Mouse (Mus musculus): ENCODE measurements around the gene Ubp1. TPM values are rescaled to one million over a fixed set of nuclear protein-coding genes. Genes with fewer than 3 reads are reported as not detected.
"Not testable (repeated sequence)": the region's sequence is repeated elsewhere in the genome, so short reads cannot be mapped to it uniquely, and the experiment has no call there.

Gene Ubp1
- total RNA-seq (2015; ENCODE audit: low replicate concordance) (227 and 253 TPM in 2 replicates), total RNA-seq (2017; ENCODE audit: low replicate concordance) (245 and 285 TPM in 2 replicates)

DNA sequence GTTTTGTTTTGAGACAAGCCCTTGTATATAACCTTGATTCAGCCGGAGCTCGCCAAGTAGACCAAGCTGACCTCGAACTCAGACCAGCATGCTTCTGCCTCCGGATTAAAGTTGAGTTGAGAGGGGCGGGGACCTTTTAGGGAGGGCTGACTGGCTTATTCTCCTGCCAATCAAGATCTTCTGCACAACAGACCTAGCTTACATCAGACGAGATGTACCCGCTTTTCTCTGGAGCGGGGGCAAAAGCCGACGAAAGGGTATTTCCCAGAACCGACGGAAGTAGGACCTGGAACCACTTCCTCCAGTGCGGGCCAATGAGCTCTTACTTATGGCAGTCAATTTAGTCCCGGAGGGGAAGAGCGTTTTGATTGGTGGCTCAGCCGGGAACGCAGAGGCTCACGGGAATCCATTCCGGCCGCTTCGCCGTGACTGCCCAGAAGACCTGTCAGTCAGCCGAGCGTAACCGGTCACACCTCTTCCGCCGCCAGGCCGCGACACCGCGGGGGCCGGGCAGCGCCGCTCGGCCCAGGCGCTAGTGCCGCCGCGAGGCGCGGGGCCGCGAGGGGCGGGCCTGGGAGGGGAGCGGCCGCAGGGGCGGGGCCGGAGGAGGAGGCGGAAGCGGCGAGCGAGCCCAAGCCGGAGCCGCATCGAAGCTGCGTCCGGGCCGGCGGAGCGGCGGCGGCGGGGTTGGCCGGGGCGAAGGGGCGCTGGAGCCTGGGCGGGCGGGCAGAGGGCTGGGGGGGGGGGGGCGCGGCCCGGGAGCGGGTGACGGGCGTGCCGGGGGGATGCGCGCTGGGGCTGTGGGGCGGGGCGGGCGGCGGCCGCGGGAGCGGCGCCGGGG, at the start of gene Ubp1:
Gene Ubp1 (plus strand): TSS at position 401 of the 841 bp plus-strand sequence.
- ATAC-seq (replicated peaks; ENCODE audit: low FRiP score, poor library complexity, severe bottlenecking) = peak; percentile 94

DNA sequence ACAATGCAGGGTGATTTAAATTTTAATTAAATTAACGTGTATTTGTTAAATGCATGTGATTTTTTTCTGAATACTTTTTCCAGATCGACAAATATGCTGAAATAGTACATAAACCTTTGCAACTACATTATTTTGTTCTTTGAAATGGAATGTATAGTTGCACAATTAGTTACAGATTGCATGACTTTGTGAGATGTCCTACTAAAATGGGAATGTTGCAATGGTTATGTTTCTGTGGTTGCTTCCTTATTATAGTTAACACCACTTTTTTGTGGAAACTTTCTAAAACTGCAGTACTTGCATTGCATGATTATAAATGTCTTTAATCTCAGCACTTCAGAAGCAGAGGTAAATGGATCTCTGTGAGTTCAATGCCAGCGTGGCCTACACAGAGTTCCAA, 35.8 kb upstream of the Ubp1 start:
- no peak for ATAC-seq (replicated peaks; ENCODE audit: low FRiP score, poor library complexity, severe bottlenecking)

DNA sequence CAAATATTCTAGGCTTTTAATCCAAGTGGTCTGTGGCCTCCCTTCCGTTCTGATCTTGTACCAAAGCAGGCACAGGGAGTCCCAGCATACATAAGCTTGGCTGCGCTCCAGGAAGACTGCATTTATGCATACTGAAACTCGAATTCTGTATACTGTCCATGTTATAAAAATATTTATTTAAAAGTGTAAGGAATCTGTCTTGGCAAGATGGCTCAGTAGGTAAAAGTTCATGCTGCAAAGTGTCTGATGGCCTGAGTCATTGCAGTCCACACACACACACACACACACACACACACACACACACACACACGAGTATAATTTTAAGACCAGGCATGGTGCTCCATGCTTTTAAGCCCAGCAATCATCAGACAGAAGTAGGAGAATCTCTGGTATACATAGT, 27.6 kb upstream of the Ubp1 start:
- ATAC-seq (replicated peaks; ENCODE audit: low FRiP score, poor library complexity, severe bottlenecking) = no peak

DNA sequence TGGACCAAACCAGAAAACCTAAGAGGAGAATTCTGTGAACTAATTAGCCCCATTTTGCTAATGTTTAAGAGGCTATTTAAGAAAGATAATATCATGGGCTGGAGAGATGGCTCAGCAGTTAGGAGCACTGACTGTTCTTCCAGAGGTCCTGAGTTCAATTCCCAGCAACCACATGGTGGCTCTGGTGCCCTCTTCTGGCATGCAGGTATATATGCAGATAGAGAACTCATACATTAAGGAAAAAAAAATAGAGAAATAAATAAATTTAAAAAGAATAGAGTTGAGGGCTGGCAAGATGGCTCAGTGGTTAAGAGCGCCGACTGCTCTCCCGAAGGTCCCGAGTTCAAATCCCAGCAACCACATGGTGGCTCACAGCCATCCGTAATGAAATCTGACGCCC, 26.4 kb upstream of the Ubp1 start:
- not testable (repeated sequence) for ATAC-seq (replicated peaks; ENCODE audit: low FRiP score, poor library complexity, severe bottlenecking)

DNA sequence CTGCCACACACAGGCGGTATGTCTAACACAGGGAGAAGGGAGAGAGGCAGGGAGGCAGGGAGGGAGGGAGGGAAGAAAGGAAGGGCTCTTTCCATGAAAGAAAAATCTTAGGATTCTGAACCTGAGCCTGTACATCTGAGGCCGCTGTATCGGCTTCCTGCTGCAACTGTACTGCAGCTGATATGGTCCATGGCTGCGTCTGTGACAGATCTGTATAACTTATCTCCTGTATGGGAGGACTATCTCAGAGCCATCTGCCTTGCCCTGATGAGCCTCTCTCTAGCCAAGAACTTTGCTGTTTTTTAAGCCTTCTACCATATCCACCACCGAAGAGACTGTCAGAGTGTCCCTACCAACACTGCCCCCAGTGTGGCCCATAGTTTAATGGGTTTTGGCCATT, 14.9 kb upstream of the Ubp1 start:
- peak; percentile 75 for ATAC-seq (replicated peaks; ENCODE audit: low FRiP score, poor library complexity, severe bottlenecking)

DNA sequence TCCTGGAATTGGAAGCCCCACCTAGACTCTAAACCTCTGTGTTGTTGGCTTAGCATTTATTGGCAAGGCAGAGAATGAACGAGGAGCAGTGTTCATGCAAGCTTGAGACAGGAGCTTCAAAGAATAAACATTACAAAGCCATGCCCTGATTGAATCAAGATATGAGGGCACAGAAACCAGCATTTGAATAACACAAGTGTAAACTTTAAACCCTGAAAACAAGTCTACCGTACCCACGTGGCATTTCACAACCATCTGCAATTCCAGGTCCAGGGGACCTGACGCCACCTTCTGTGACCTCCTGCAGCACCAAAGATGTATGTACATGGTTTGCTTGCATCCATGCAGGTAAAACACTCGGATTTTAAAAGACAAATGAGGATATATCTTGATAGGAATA, 8.1 kb upstream of the Ubp1 start:
- ATAC-seq (replicated peaks; ENCODE audit: low FRiP score, poor library complexity, severe bottlenecking) = no peak

DNA sequence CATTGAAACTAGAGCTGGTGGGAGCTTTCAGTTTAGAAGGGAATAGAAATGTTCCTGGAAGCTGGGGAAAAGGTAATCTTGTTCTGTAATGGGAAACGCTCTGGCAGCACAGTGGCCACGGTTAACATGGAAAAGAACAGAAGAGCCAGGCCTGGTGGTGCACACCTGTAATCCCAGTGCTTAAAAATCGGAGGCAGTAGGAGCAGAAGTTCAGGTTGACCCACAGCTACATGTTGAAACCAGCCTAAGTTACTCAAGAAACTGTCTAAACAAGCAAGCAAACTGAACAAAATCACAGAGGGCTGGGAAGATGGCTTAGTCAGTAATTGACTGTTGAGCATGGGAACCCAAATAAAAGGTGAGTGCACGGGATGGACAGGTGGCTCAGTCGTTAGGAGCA, 5.9 kb upstream of the Ubp1 start:
- no peak for ATAC-seq (replicated peaks; ENCODE audit: low FRiP score, poor library complexity, severe bottlenecking)

DNA sequence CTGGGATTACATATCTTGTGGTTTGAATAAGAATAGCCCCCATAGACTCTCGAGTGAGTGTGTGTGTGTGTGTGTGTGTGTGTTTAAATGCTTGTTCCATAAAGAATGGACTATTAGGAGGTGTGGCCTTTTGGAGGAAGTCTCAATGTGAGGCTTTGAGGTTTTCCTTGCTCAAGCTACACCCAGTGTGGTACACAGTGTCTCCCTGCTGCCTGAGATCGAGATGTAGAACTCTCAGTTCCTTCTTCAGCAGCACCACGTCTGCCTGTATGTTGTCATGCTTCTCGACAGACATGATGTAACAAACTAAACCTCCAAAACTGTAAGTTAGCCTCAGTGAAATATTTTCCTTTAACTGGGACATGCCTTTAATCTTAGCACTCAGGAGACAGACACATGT, 2.1 kb upstream of the Ubp1 start:
- no peak for ATAC-seq (replicated peaks; ENCODE audit: low FRiP score, poor library complexity, severe bottlenecking)

DNA sequence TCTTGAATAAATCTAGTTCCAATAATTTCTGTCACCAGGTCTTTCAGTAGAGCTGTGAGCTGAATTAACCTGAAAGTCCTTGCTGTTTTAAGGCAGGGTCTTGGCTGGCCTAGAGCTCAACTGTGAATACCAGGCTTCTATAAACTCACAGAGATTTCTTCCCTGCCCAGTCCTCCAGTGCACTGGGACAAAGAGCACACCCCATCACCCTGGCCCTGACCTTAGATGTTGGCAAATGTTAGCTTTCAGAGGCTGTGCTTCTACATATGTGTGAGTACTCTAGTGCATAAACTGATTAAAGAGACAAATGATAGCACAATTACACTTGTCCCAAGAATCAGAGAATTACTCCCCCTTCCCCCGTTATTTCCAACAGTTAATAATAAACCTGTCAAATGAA, 1.1 kb upstream of the Ubp1 start:
- ATAC-seq (replicated peaks; ENCODE audit: low FRiP score, poor library complexity, severe bottlenecking) = no peak

DNA sequence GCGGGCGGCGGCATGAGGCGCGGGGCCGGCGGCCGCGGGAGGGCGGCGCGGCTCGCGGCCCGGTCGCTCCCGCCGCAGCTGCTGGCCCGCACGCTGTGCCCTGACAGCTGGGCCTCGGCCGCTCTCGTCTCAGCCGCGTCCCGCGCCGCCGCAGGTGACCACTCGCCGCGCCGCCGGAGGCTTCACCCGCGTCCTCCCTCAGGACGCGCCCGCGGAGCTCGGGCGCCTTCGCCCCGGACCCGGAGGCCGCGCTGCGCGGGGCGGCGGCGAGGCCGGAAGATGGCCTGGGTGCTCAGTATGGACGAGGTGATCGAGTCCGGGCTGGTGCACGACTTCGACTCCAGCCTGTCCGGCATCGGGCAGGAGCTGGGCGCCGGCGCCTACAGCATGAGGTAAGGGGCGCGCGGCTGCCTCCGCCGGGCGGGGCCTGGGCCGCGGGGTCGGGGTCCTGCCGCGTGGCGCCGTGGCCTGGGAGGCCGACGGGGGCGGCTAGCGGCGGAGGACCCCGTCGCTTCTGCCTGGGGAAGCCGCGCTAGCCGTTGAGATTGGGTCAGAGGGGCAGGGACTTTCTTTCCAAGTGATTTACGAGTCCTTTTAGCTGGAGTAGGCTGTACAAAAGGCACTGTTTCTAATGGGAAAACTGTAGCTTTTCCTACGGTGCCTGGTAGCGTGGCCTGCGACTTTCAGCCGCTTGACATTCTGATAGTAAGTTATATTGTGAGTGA, 803 bp downstream of the Ubp1 start:
- no peak for ATAC-seq (replicated peaks; ENCODE audit: low FRiP score, poor library complexity, severe bottlenecking)

DNA sequence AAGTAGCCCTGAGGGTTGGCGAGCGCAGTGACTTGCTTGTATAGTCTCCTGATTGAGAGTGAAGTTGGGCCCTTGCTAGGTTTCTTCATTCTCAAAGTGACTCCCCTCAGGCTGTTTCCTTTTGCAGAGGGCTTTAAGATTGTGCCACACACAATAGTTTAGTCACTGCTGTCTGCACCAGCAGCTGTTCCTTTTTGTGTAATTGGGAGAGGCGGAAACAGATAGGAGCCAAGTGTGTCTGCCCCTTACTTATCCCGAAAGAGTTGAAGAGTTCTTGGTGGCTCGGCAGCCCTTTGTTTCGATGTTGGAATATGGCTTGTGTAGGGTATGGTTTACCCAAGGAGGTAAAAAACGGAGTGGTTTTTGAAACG, 1.4 kb downstream of the Ubp1 start:
- peak; percentile 16; the same call in 1 of the 2 replicates for ATAC-seq (replicated peaks; ENCODE audit: low FRiP score, poor library complexity, severe bottlenecking)

DNA sequence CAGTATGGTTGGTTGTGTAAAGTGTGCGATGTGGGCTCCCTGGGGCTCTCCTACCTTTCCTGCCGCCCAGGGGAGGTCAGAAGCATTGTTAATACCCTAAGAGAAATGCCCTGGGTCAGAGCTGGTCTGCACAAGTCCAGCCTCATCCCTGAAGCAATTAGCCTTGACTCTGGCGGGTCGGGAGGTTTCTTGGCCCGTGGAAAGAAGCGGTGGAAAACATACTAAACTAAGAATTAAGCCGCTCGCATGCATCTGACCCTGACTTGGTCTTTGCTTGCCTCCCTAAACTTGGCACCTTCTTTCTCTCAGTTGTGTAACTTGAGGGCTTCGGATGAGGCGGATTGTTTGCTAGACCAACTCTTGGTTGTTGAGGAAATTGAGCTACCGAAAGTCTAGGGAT, 1.8 kb downstream of the Ubp1 start:
- no peak for ATAC-seq (replicated peaks; ENCODE audit: low FRiP score, poor library complexity, severe bottlenecking)

DNA sequence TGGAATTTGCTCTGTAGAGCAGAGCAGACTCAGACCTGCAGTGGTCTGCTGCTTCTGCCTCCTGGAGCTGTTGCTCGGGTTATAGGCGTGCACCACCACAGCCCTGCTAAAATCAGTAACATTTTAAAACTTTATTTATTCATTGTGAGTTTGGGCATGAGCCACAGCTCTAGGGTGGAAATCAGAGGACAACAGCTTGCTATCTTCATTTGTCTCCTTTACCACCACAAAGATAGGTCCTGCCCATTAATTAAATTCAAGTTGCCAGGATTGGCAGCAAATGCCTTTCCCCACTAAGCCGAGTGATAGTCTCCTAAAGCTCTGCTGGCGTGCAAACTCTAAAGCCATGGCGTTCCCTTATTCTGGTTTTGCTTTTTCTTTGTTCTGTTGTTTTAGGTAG, 4.9 kb downstream of the Ubp1 start:
- no peak for ATAC-seq (replicated peaks; ENCODE audit: low FRiP score, poor library complexity, severe bottlenecking)

DNA sequence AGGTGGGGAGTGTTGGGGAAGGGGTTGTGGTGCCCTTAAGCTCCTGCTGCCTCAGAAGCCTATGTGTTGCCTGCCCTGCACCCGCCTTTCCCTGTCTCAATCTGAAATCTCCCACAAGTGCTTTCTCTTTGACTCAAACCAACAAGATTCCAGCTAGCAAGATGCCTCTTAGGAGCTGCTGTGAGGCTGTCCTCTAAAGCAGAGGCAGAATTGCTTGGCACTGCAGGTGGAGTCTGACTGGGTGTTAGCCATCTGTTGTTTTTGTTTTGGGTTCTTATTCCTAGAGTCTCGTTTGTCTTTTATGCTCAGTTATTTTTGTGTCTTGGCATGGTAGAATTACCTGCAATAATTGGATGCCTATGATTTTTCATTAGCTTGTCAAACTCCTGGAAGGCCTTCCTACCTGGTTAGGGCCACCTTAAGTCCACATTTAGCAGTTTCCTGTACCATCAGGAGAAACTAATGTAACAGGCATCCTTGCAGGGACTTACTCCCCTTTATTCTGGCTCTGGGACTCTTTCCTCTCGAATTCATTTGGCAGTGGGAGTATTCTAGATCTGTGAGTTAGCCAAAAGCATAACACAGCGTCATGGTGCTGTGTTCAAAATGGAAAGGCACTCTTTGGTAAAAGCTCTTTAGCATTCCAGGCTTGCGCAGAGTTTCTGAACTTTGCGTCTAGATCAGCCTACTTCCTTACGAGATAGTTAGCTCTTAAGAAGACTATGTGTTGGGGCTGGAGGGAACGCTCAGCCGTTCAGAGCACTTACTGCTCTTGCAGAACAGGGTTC, 8.5 kb downstream of the Ubp1 start:
- ATAC-seq (replicated peaks; ENCODE audit: low FRiP score, poor library complexity, severe bottlenecking) = no peak

DNA sequence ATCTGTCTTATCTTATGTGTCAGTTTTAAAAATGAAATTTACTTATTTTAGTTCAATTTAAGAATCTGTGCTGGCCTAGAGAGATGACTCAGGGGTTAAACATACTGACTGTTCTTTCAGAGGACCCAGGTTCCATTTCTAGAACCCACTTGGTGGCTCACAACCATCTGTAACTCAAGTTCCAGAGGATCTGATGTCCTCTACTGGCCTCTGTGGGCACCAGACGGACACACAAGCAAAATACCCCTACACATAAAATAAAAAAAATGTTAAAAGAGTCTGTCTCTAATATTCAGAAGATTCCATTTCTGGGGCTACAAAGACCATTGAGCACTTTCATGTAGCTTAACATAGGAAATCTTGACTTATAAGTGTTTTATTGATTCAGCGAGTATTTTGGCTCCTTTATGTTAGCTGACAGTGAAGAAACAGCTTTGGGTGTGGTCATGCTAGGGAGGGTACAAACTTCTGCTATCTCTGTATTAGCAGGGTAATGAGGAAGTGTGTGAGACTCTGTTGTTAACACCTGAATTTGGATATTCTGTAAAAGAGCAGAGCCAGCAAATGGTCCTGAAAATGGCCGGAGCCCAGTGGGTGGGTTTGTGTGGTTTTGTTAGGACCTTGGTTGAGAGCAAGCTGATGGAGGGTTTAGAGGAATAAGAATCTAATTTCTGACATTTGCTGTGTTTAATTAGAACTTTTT, 10.5 kb downstream of the Ubp1 start:
- ATAC-seq (replicated peaks; ENCODE audit: low FRiP score, poor library complexity, severe bottlenecking) = peak; percentile 90

DNA sequence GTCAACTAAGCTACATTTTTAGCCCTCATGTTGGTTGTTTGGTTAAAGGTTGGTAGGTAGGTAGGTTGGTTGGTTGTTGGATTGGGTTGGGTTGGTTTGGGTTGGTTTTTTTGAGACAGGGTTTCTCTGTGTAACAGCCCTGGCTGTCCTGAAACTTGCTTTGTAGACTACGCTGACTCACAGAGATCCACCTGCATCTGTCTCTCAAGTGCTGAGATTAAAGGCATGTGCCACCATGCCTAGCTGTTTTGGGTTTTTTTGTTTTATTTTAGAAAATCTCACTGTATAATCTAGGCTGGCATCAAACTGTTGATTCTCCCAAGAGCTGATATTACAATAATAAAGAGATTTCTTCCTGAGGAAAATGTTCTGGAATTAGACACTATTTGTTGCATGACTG, 12.6 kb downstream of the Ubp1 start:
- ATAC-seq (replicated peaks; ENCODE audit: low FRiP score, poor library complexity, severe bottlenecking) = no peak

DNA sequence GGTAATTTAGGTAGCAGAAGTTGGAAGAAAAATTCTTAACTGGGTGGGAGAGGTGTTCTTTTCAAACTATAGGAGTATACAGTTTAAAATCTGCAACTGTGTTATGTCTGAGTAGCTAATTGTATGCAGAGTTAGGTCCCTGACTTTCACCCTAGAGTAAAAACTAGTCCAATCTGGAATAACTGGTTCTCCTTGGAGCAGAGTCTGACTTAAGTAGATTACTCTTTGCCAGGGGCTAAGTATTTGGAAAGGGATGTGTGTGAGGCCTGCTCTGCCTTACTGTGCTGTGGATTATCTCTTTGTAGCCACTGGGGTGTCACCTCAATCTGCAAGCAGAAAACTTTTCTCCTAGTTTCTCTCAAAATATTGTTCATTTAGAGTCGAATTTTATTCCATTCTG, 16.5 kb downstream of the Ubp1 start:
- ATAC-seq (replicated peaks; ENCODE audit: low FRiP score, poor library complexity, severe bottlenecking) = no peak

DNA sequence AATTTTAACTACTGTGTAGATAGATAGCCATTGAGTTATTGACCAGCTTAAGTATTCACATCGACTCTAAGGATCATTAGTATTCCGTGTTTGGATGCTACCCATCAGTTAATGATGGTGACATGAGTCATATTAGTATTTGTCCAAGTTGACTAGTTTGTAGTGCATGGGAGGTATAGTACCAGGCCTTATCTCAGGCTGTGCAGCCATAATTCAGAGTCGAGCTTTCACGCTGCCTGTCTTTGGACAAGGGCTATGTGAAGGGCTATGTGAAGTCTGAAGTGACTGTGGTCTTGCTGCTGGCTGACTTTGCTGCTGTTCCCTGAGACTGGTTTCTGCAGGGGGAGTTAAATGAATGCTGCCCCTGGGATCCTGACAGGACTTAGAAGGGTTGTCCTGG, 27.0 kb downstream of the Ubp1 start:
- no peak for ATAC-seq (replicated peaks; ENCODE audit: low FRiP score, poor library complexity, severe bottlenecking)

DNA sequence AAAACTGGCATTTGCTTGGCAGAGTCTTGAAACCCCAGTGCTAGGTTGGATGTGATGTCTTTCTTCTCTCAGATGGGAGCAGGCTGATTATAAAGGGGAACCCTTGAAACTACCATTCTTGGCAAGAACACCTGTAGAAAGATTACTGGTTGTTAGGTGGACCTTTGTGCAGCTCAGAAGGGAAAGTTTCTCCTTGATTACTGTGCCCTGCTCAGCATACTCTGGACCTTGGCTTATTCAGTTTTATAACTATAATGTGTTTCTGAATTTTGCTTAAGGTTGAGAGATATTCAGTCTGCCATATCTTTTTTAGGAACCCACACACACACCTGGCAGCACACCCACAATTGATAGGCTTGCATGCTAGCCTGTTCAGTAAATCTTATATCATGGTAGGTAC, 33.0 kb downstream of the Ubp1 start:
- ATAC-seq (replicated peaks; ENCODE audit: low FRiP score, poor library complexity, severe bottlenecking) = no peak

DNA sequence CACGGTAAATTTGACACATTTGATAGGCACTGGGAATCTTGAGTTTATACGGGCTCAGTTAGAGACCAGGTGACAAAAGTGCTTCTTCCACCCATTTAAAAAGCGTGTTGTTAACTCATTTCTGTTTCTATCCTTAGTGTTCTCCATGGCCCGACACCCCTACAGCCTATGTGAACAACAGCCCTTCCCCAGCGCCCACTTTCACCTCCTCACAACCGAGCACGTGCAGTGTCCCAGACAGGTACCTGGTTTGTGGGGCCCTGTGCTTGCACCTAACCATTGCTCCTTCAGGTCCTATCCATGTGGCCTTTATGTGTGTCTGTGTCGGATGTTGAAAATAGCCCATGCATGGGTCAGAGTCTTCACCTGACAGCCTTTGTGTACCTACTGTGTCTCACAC, 33.7 kb downstream of the Ubp1 start:
- no peak for ATAC-seq (replicated peaks; ENCODE audit: low FRiP score, poor library complexity, severe bottlenecking)

Data from erythroblast, adult 5-6 weeks (primary cell).